Mouse (Mus musculus) E14TG2a.4 (cell line): ENCODE results near the gene Prkacb.

ENCODE experiments used
- H3K27me3 ChIP-seq: 2 replicates; pipeline ENCODE4 v1.6.1; 2014; ENCODE audit warnings: low read length, control low read depth; ENCODE audit not compliant: insufficient read depth
- H3K36me3 ChIP-seq: 2 replicates; pipeline ENCODE4 v1.6.1; 2014; ENCODE audit warnings: low read length, control low read depth; ENCODE audit not compliant: insufficient read depth
- H3K4me1 ChIP-seq: replicated peaks from 2 replicates; pipeline ENCODE4 v1.6.1; 2014; ENCODE audit warnings: low read depth, low read length, control low read depth
- H3K4me3 ChIP-seq: replicated peaks from 2 replicates; pipeline ENCODE4 v1.5.1; 2014; ENCODE audit warnings: mild to moderate bottlenecking, low read length
- H3K9me3 ChIP-seq: 2 replicates; pipeline ENCODE4 v1.6.1; 2014; ENCODE audit warnings: low read length, control low read depth
- CTCF ChIP-seq: conservative IDR thresholded peaks from 2 replicates; pipeline ENCODE4 v1.5.1; 2014; ENCODE audit warnings: low read length
- NANOG ChIP-seq: IDR thresholded peaks from 2 replicates; pipeline ENCODE4 v1.6.1; 2014; ENCODE audit warnings: borderline replicate concordance, low read length, mixed read lengths
- POU5F1 ChIP-seq: IDR thresholded peaks from 2 replicates; pipeline ENCODE4 v1.6.1; 2014; ENCODE audit warnings: low read length, borderline replicate concordance

Prkacb gene

GRCm38 (mm10) chr3:146680625-146681024, 132.2 kb downstream of the Prkacb start:
- H3K4me3 ChIP-seq: no peak overlapping the region
- H3K9me3 ChIP-seq: no peaks in the 10 kb centered on the region
- no peaks in the 10 kb centered on the region for H3K36me3 ChIP-seq
- peaks cover 7% of the 10 kb centered on the region for H3K4me1 ChIP-seq
- peaks cover 38% of the 10 kb centered on the region for H3K27me3 ChIP-seq
- TF ChIP-seq NANOG (no peak), CTCF (no peak), POU5F1 (no peak)

- Histone ChIP-seq H3K4me1 (peaks cover 2% of the 10 kb centered on the region; the same call in 1 of the 2 replicates), H3K4me3 (no peak overlapping the region), H3K9me3 (no peaks in the 10 kb centered on the region), H3K27me3 (peaks cover 28% of the 10 kb centered on the region), H3K36me3 (no peaks in the 10 kb centered on the region)
- no peak for TF ChIP-seq NANOG
- no peak for TF ChIP-seq POU5F1
- no peak for TF ChIP-seq CTCF
These were observed 133.1 kb downstream of the Prkacb start for GRCm38 (mm10) chr3:146679646-146680045.
